In genomic region chr6:145758685-145759084, GRCm38 (mm10) we compare ENCODE assay signal across 18 mouse cellular contexts. TPM values are rescaled to one million over a fixed set of nuclear protein-coding genes. Genes with fewer than 3 reads are reported as not detected.
DNase-seq lines count a peak whose midpoint lies in the region; ATAC-seq and TF ChIP-seq lines count a peak whose summit lies in the region.
"Had no signal": no experiment of that assay in that cellular context is flagged by ENCODE, and none has a peak within 500 bp of the region (broad histone marks: within the 10 kb centered on the region; RNA-seq: fewer than 3 reads in every experiment).

No protein-coding gene starts in this region.

- DNase-seq in heart, adult 18-20 months, result no peak
- DNase-seq in heart, postnatal 25 days (ENCODE audit: low spot score), result no peak
- no peak for DNase-seq in liver
- DNase-seq in liver, postnatal 0 days, result no peak
- no peak for DNase-seq in Muller cell, postnatal 12 days (ENCODE audit: inconsistent ontology term)
- DNase-seq: adrenal gland, adult 8-10 months; cerebellum, adult 11-12 months; cerebellum, adult 9-10 months; cerebellum, postnatal 25 days; gastrocnemius, postnatal 36 days; kidney, adult 11 months had no signal

- WGBS in heart, embryonic 11.5 days (ENCODE audit: insufficient replicate concordance), result 40% methylated on average over 10 of the region's 10 CpGs
- 45% methylated on average over 10 of the region's 10 CpGs for WGBS in heart, embryonic 15.5 days
- 66% methylated on average over 10 of the region's 10 CpGs for WGBS in liver, embryonic 15.5 days (ENCODE audit: insufficient replicate concordance)
- 67% methylated on average over 10 of the region's 10 CpGs for WGBS in liver, postnatal 0 days (ENCODE audit: insufficient replicate concordance)

- H3K27ac ChIP-seq in heart, embryonic 11.5 days (ENCODE audit: low read depth, low read length), result peak overlapping the region; percentile 32
- peak overlapping the region; percentile 92 for H3K27ac ChIP-seq in heart, embryonic 15.5 days
- no peak overlapping the region for H3K27ac ChIP-seq in liver, embryonic 15.5 days (replicated peaks)
- peak overlapping the region; percentile 62 for H3K27ac ChIP-seq in liver, postnatal 0 days (ENCODE audit: low read depth)
- H3K27ac ChIP-seq: embryonic facial prominence, embryonic 12.5 days; forebrain, embryonic 15.5 days; hindbrain, embryonic 13.5 days; hindbrain, postnatal 0 days had no signal

- intact Hi-C loops in heart, postnatal 25 days (cut with DNase I), result no loop called here

- no peak for TF ChIP-seq EP300 in liver, postnatal 0 days (IDR thresholded peaks at IDR 0.05; ENCODE audit: low read depth)

- no peak for ATAC-seq in heart, embryonic 11.5 days (replicated peaks; ENCODE audit: insufficient number of reproducible peaks, low FRiP score, low TSS enrichment)
- peak; percentile 60 for ATAC-seq in heart, embryonic 15.5 days (replicated peaks; ENCODE audit: insufficient number of reproducible peaks, insufficient read depth, low FRiP score, low read depth)
- ATAC-seq in liver, embryonic 15.5 days (ENCODE audit: insufficient read depth), result peak; percentile 17; the same call in 1 of the 2 replicates
- ATAC-seq in liver, postnatal 0 days, result no peak
- ATAC-seq: forebrain, embryonic 15.5 days; hindbrain, postnatal 0 days had no signal

- TF ChIP-seq CTCF in liver, postnatal 0 days (IDR thresholded peaks at IDR 0.05; ENCODE audit: low read depth), result no peak

- no peaks in the 10 kb centered on the region for H3K9me3 ChIP-seq in heart, embryonic 11.5 days (replicated peaks; ENCODE audit: control insufficient read depth, low read length)
- H3K9me3 ChIP-seq in heart, embryonic 15.5 days (replicated peaks), result no peaks in the 10 kb centered on the region
- no peaks in the 10 kb centered on the region for H3K9me3 ChIP-seq in liver, embryonic 15.5 days (replicated peaks)
- H3K9me3 ChIP-seq in liver, postnatal 0 days (ENCODE audit: low read length), result no peaks in the 10 kb centered on the region
- H3K9me3 ChIP-seq: embryonic facial prominence, embryonic 12.5 days; forebrain, embryonic 15.5 days; hindbrain, embryonic 13.5 days had no signal

- no peaks in the 10 kb centered on the region for H3K36me3 ChIP-seq in heart, embryonic 11.5 days (ENCODE audit: control insufficient read depth, insufficient read depth, low read length)
- H3K36me3 ChIP-seq in heart, embryonic 15.5 days, result no peaks in the 10 kb centered on the region
- no peaks in the 10 kb centered on the region for H3K36me3 ChIP-seq in liver, embryonic 15.5 days (replicated peaks)
- no peaks in the 10 kb centered on the region for H3K36me3 ChIP-seq in liver, postnatal 0 days (replicated peaks; ENCODE audit: insufficient read depth, low read length)
- H3K36me3 ChIP-seq: embryonic facial prominence, embryonic 12.5 days; forebrain, embryonic 15.5 days; hindbrain, embryonic 13.5 days had no signal

- H3K4me1 ChIP-seq in heart, embryonic 11.5 days (ENCODE audit: control insufficient read depth, insufficient read depth, low read length), result peaks cover 79% of the 10 kb centered on the region
- peaks cover 95% of the 10 kb centered on the region for H3K4me1 ChIP-seq in heart, embryonic 15.5 days (replicated peaks)
- peaks cover 30% of the 10 kb centered on the region for H3K4me1 ChIP-seq in liver, embryonic 15.5 days (replicated peaks)
- H3K4me1 ChIP-seq in liver, postnatal 0 days (ENCODE audit: insufficient read depth), result peaks cover 44% of the 10 kb centered on the region

- no peak overlapping the region for H3K4me3 ChIP-seq in heart, embryonic 11.5 days (ENCODE audit: low read depth, low read length)
- H3K4me3 ChIP-seq in heart, embryonic 15.5 days, result no peak overlapping the region
- H3K4me3 ChIP-seq in liver, embryonic 15.5 days (replicated peaks), result no peak overlapping the region
- no peak overlapping the region for H3K4me3 ChIP-seq in liver, postnatal 0 days (ENCODE audit: low read depth, low read length)
- H3K4me3 ChIP-seq: embryonic facial prominence, embryonic 12.5 days; forebrain, embryonic 15.5 days; hindbrain, embryonic 13.5 days had no signal

- 0 out of 2 replicates have a peak overlapping the region, but pooled peaks have one; percentile 18 for H3K9ac ChIP-seq in heart, embryonic 11.5 days (ENCODE audit: low read depth, low read length)
- peak overlapping the region; percentile 25; the same call in 1 of the 2 replicates for H3K9ac ChIP-seq in heart, embryonic 15.5 days
- H3K9ac ChIP-seq in liver, embryonic 15.5 days, result no peak overlapping the region
- no peak overlapping the region for H3K9ac ChIP-seq in liver, postnatal 0 days (replicated peaks)
- H3K9ac ChIP-seq: embryonic facial prominence, embryonic 12.5 days; forebrain, embryonic 15.5 days; hindbrain, embryonic 13.5 days had no signal

- H3K4me2 ChIP-seq in heart, embryonic 11.5 days, result peak overlapping the region; percentile 12; the same call in 1 of the 2 replicates
- H3K4me2 ChIP-seq in heart, embryonic 15.5 days, result peak overlapping the region; percentile 18; the same call in 1 of the 2 replicates
- H3K4me2 ChIP-seq in liver, embryonic 15.5 days, result no peak overlapping the region
- H3K4me2 ChIP-seq in liver, postnatal 0 days (ENCODE audit: low read depth, low read length), result no peak overlapping the region
- H3K4me2 ChIP-seq: embryonic facial prominence, embryonic 12.5 days; forebrain, embryonic 15.5 days; hindbrain, embryonic 13.5 days had no signal

- no peaks in the 10 kb centered on the region for H3K27me3 ChIP-seq in heart, embryonic 11.5 days (ENCODE audit: control insufficient read depth, insufficient read depth, low read length)
- no peaks in the 10 kb centered on the region for H3K27me3 ChIP-seq in heart, embryonic 15.5 days
- no peaks in the 10 kb centered on the region for H3K27me3 ChIP-seq in liver, embryonic 15.5 days
- H3K27me3 ChIP-seq in liver, postnatal 0 days (ENCODE audit: insufficient read depth, low read length), result no peaks in the 10 kb centered on the region
- H3K27me3 ChIP-seq: embryonic facial prominence, embryonic 12.5 days; forebrain, embryonic 15.5 days; hindbrain, embryonic 13.5 days had no signal

RNA-seq across cellular contexts. Expression of gene Rassf8, which starts 12.1 kb away (rescaled TPM):
- polyA plus RNA-seq in heart, embryonic 11.5 days (2014; fragmentation: Nextera tagmentation; extraction: Ambion mirVana), result 10.0 and 12.5 TPM in 2 replicates
- 10 to 100 TPM; 48.4 to 55.5 TPM for total RNA-seq in heart, adult 18-20 months (2021)
- polyA plus RNA-seq in heart, embryonic 15.5 days (2015; fragmentation: Nextera tagmentation; extraction: Ambion mirVana), result 10.5 and 12.0 TPM in 2 replicates
- 10 to 100 TPM; 56.4 to 56.8 TPM for total RNA-seq in heart, postnatal 25 days (2021)
- 1.1 and 1.6 TPM in 2 replicates for polyA plus RNA-seq in liver, embryonic 15.5 days (2015; fragmentation: Nextera tagmentation; extraction: Ambion mirVana)
- polyA plus RNA-seq in liver, postnatal 0 days (2015; fragmentation: Nextera tagmentation; extraction: Ambion mirVana), result 4.6 and 4.9 TPM in 2 replicates

Comparison
In these comparisons a context has a peak if more than half of its experiments do, and no peak if none do; other contexts are left out.
1. ATAC-seq: peak in heart, embryonic 15.5 days (single experiment) and liver, embryonic 15.5 days (single experiment); none in heart, embryonic 11.5 days (single experiment) and liver, postnatal 0 days (single experiment).
2. H3K4me2 ChIP-seq: peak in heart, embryonic 11.5 days (single experiment) and heart, embryonic 15.5 days (single experiment); none in liver, embryonic 15.5 days (single experiment) and liver, postnatal 0 days (single experiment).
3. H3K9ac ChIP-seq: peak in heart, embryonic 11.5 days (single experiment) and heart, embryonic 15.5 days (single experiment); none in liver, embryonic 15.5 days (single experiment) and liver, postnatal 0 days (single experiment).